Comparison of ENCODE assay signal across 23 mouse cellular contexts in genomic region chr2:6159219-6159618, GRCm38 (mm10). TPM values are rescaled to one million over a fixed set of nuclear protein-coding genes. Genes with fewer than 3 reads are reported as not detected.
DNase-seq lines count a peak whose midpoint lies in the region; ATAC-seq lines count a peak whose summit lies in the region.
"Had no signal": no experiment of that assay in that cellular context is flagged by ENCODE, and none has a peak within 500 bp of the region (broad histone marks: within the 10 kb centered on the region; RNA-seq: fewer than 3 reads in every experiment).

No protein-coding gene starts in this region.

- no peak for DNase-seq in kidney, postnatal 14 days
- no peak for DNase-seq in limb, embryonic 10.5 days (ENCODE audit: low spot score)
- DNase-seq in thymus, postnatal 10 days (ENCODE audit: low spot score in 2 of 2), result no peak
- no peak for DNase-seq in urinary bladder, adult 2 months (ENCODE audit: low spot score)
- DNase-seq: adrenal gland, adult 8-10 months; adrenal gland, postnatal 36 days; B cell, adult 2 months; cerebellum, adult 2 months; cerebellum, postnatal 10 days; embryo, embryonic 11 days; gastrocnemius, postnatal 10 days; heart, postnatal 10 days; heart, postnatal 4 days had no signal

- ATAC-seq in kidney, embryonic 16.5 days (ENCODE audit: low FRiP score, low TSS enrichment), result 0 out of 2 replicates have a peak, but pooled peaks have one; percentile 13
- ATAC-seq in common myeloid progenitor, adult 5-6 weeks (replicated peaks; ENCODE audit: low read depth, poor library complexity, severe bottlenecking), result peak; percentile 10; the same call in 1 of the 2 replicates
- ATAC-seq in megakaryocyte progenitor cell, adult 5-6 weeks (replicated peaks; ENCODE audit: poor library complexity), result peak; percentile 40
- ATAC-seq: CD4-positive, CD25-positive, alpha-beta regulatory T cell, adult 4 months; forebrain, embryonic 16.5 days; hindbrain, embryonic 16.5 days had no signal

- H3K9me3 ChIP-seq in kidney, embryonic 16.5 days (ENCODE audit: low read length), result no peaks in the 10 kb centered on the region
- no peaks in the 10 kb centered on the region for H3K9me3 ChIP-seq in limb, embryonic 10.5 days (replicated peaks)
- H3K9me3 ChIP-seq: embryonic facial prominence, embryonic 13.5 days; forebrain, embryonic 12.5 days; G1E; hindbrain, embryonic 12.5 days had no signal

- H3K36me3 ChIP-seq in kidney, embryonic 16.5 days (ENCODE audit: insufficient read depth, low read length), result no peaks in the 10 kb centered on the region
- H3K36me3 ChIP-seq in limb, embryonic 10.5 days, result no peaks in the 10 kb centered on the region
- H3K36me3 ChIP-seq: embryonic facial prominence, embryonic 13.5 days; forebrain, embryonic 12.5 days; G1E; hindbrain, embryonic 12.5 days had no signal

- no peak overlapping the region for H3K27ac ChIP-seq in kidney, embryonic 16.5 days (ENCODE audit: low read length)
- H3K27ac ChIP-seq in limb, embryonic 10.5 days, result peak overlapping the region; percentile 5; the same call in 1 of the 2 replicates
- H3K27ac ChIP-seq: embryonic facial prominence, embryonic 13.5 days; forebrain, embryonic 12.5 days; hindbrain, embryonic 12.5 days had no signal

- H3K4me2 ChIP-seq in kidney, embryonic 16.5 days (replicated peaks; ENCODE audit: low read depth, low read length), result no peak overlapping the region
- H3K4me2 ChIP-seq: embryonic facial prominence, embryonic 13.5 days; forebrain, embryonic 12.5 days; hindbrain, embryonic 12.5 days had no signal

- no peak overlapping the region for H3K4me3 ChIP-seq in kidney, embryonic 16.5 days (ENCODE audit: low read length)
- no peak overlapping the region for H3K4me3 ChIP-seq in limb, embryonic 10.5 days
- H3K4me3 ChIP-seq: embryonic facial prominence, embryonic 13.5 days; forebrain, embryonic 12.5 days; hindbrain, embryonic 12.5 days had no signal

- WGBS in kidney, embryonic 16.5 days, result 89% methylated on average over 9 of the region's 9 CpGs
- WGBS in limb, embryonic 10.5 days, result 92% methylated on average over 9 of the region's 9 CpGs

- H3K9ac ChIP-seq in kidney, embryonic 16.5 days (replicated peaks; ENCODE audit: low read length), result no peak overlapping the region
- H3K9ac ChIP-seq: embryonic facial prominence, embryonic 13.5 days; forebrain, embryonic 12.5 days; hindbrain, embryonic 12.5 days had no signal

- H3K4me1 ChIP-seq in kidney, embryonic 16.5 days (ENCODE audit: insufficient read depth, low read length), result peaks cover 28% of the 10 kb centered on the region; the same call in 1 of the 2 replicates
- H3K4me1 ChIP-seq in limb, embryonic 10.5 days, result peaks cover 39% of the 10 kb centered on the region
- H3K4me1 ChIP-seq: forebrain, embryonic 12.5 days had no signal

- no peaks in the 10 kb centered on the region for H3K27me3 ChIP-seq in kidney, embryonic 16.5 days (ENCODE audit: insufficient read depth, low read length)
- no peaks in the 10 kb centered on the region for H3K27me3 ChIP-seq in limb, embryonic 10.5 days (ENCODE audit: low read depth, poor library complexity, severe bottlenecking)
- H3K27me3 ChIP-seq: embryonic facial prominence, embryonic 13.5 days; forebrain, embryonic 12.5 days; hindbrain, embryonic 12.5 days had no signal

RNA-seq across cellular contexts. Expression of gene Proser2, which starts 29.2 kb away (rescaled TPM):
- 14.1 TPM in 2 replicates for polyA plus RNA-seq in kidney, embryonic 16.5 days (2015; fragmentation: Nextera tagmentation; extraction: Ambion mirVana)
- 0.64 and 1.0 TPM in 2 replicates for total RNA-seq in common myeloid progenitor, adult 5-6 weeks (2017)
- polyA plus RNA-seq in limb, embryonic 10.5 days (2016; fragmentation: Nextera tagmentation; extraction: Ambion mirVana), result 4.2 and 5.1 TPM in 2 replicates
- total RNA-seq in megakaryocyte progenitor cell, adult 5-6 weeks (2015), result 0.15 TPM in 1 of 2 replicates, not detected in the other
- total RNA-seq in megakaryocyte progenitor cell, adult 5-6 weeks (2017), result not detected in 2 replicates
- 25.7 and 26.4 TPM in 2 replicates for polyA plus RNA-seq in urinary bladder, adult 2 months (2012; rRNA removed)
- polyA plus RNA-seq: G1E had no signal

RNA-seq across cellular contexts. Expression of gene Echdc3, which starts 53.6 kb away (rescaled TPM):
- 9.9 and 10.6 TPM in 2 replicates for polyA plus RNA-seq in kidney, embryonic 16.5 days (2015; fragmentation: Nextera tagmentation; extraction: Ambion mirVana)
- 0.78 TPM in 1 of 2 replicates, not detected in the other for total RNA-seq in common myeloid progenitor, adult 5-6 weeks (2017)
- 4.0 and 4.2 TPM in 2 replicates for polyA plus RNA-seq in limb, embryonic 10.5 days (2016; fragmentation: Nextera tagmentation; extraction: Ambion mirVana)
- total RNA-seq in megakaryocyte progenitor cell, adult 5-6 weeks (2015), result 1.2 and 2.4 TPM in 2 replicates
- total RNA-seq in megakaryocyte progenitor cell, adult 5-6 weeks (2017), result 0.41 and 1.5 TPM in 2 replicates
- polyA plus RNA-seq in urinary bladder, adult 2 months (2012; rRNA removed), result 12.0 and 12.8 TPM in 2 replicates
- polyA plus RNA-seq: CD4-positive, CD25-positive, alpha-beta regulatory T cell, adult 4 months; G1E had no signal
